Mouse (Mus musculus) embryonic facial prominence, embryonic 12.5 days (tissue): ENCODE measurements around the gene Pcp2. TPM values are rescaled to one million over a fixed set of nuclear protein-coding genes. Genes with fewer than 3 reads are reported as not detected.
"Not testable (repeated sequence)": the region's sequence is repeated elsewhere in the genome, so short reads cannot be mapped to it uniquely, and the experiment has no call there.

ENCODE experiments used
- ATAC-seq: fragments of 200-750 bp; cut with Nextera tagmentation; 2 replicates; pipeline ENCODE4 v1.8.0; 2017; ENCODE audit not compliant: insufficient number of reproducible peaks, insufficient read depth, low FRiP score, low TSS enrichment
- H3K27ac ChIP-seq: fragments of 300-500 bp; sonication (generic); 2 replicates; pipeline ENCODE4 v1.5.1; 2016; ENCODE audit warnings: mild to moderate bottlenecking
- H3K27me3 ChIP-seq: fragments of 300-500 bp; sonication (generic); 2 replicates; pipeline ENCODE4 v1.6.1; 2016; ENCODE audit warnings: mild to moderate bottlenecking, moderate library complexity
- H3K36me3 ChIP-seq: fragments of 300-500 bp; sonication (generic); 2 replicates; pipeline ENCODE4 v1.6.1; 2016; ENCODE audit warnings: mild to moderate bottlenecking
- H3K4me1 ChIP-seq: fragments of 300-500 bp; sonication (generic); 2 replicates; pipeline ENCODE4 v1.6.1; 2016
- H3K4me2 ChIP-seq: fragments of 300-500 bp; sonication (generic); replicated peaks from 2 replicates; pipeline ENCODE4 v1.6.1; 2016; ENCODE audit warnings: mild to moderate bottlenecking, moderate library complexity
- H3K4me3 ChIP-seq: fragments of 300-500 bp; sonication (generic); 2 replicates; pipeline ENCODE4 v1.5.1; 2016; ENCODE audit warnings: mild to moderate bottlenecking
- H3K9ac ChIP-seq: fragments of 300-500 bp; sonication (generic); 2 replicates; pipeline ENCODE4 v1.6.1; 2016; ENCODE audit warnings: mild to moderate bottlenecking, moderate library complexity
- H3K9me3 ChIP-seq: fragments of 300-500 bp; sonication (generic); 2 replicates; pipeline ENCODE4 v1.6.1; 2016; ENCODE audit warnings: mild to moderate bottlenecking, moderate library complexity
- WGBS: fragments of 180-500 bp; shearing (Covaris S2); methylation state at CpG from one replicate; pipeline ENCODE4 v1.1.7; 2016; 5-methylcytosine and 5-hydroxymethylcytosine counted together
- polyA plus RNA-seq: library from polyadenylated mRNA; unstranded; fragments of >200 nt; fragmentation: Nextera tagmentation; extraction: Ambion mirVana; gene quantifications from 2 replicates; pipeline ENCODE4 v1.2.1, GENCODE M21; 2016

Pcp2 gene
- polyA plus RNA-seq, 1 experiment from 2014 or later = 2.0 TPM

- WGBS = 11% methylated on average over 7 of the region's 7 CpGs
- Histone ChIP-seq H3K36me3 (no peaks in the 10 kb centered on the region), H3K27ac (peak within 1 kb of the TSS; percentile 67; the same call in 1 of the 2 replicates), H3K27me3 (peaks cover 14% of the 10 kb centered on the region), H3K9me3 (no peaks in the 10 kb centered on the region), H3K9ac (peak within 1 kb of the TSS; percentile 72), H3K4me1 (peaks cover 4% of the 10 kb centered on the region; the same call in 1 of the 2 replicates), H3K4me3 (peak within 1 kb of the TSS; percentile 72), H3K4me2 (peak within 1 kb of the TSS; percentile 97)
- ATAC-seq = 0 out of 2 replicates have a peak, but pooled peaks have one; percentile 1
These were observed 38.4 kb downstream of the Pcp2 start, which contains the start of gene Camsap3 for GRCm38 (mm10) chr8:3586993-3587390. Gene Camsap3, plus strand, starts transcription at chr8:3587293.

DNA sequence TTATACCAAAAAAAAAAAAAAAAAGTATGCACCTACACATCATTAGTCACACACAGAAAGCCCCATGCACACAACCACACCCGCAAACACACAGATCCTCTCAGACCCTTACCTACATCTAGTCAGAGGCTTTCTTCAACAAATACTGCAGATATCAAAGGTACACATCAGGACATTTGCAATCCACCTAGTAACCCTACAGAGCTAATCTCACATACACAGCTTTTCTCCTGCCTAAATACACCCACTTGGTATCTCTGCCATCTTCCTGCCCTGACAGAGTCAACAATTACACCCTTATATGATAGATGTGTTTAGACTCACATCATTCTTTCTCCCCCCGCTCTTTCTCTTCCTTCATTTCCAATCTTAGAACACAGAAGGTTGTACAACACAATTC, 38.9 kb downstream of the Pcp2 start:
- ATAC-seq = no peak
- 95% methylated on average over 2 of the region's 2 CpGs for WGBS
- Histone ChIP-seq H3K4me1 (peaks cover 4% of the 10 kb centered on the region; the same call in 1 of the 2 replicates), H3K27ac (no peak overlapping the region), H3K4me2 (no peak overlapping the region), H3K9me3 (no peaks in the 10 kb centered on the region), H3K27me3 (peaks cover 14% of the 10 kb centered on the region), H3K4me3 (no peak overlapping the region), H3K9ac (no peak overlapping the region), H3K36me3 (no peaks in the 10 kb centered on the region)

DNA sequence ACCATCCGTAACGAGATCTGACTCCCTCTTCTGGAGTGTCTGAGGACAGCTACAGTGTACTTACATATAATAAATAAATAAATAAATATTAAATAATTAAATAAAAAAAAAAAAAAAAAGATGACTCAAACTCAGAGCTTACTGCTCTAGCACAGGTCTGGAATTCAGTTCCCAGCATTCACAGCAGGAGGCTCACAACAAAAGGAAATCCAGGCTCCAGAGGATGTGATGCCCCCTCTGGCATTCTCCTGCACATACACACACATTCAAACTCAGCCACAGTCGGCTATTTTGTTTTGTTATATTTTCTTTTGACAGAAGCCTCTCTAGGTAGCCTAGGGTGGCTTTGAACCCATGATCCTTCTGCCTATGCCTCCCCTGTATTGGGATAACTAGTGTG, 43.4 kb downstream of the Pcp2 start:
- H3K27ac ChIP-seq, ATAC-seq: not testable (repeated sequence)
- 91% methylated on average over 3 of the region's 3 CpGs for WGBS

DNA sequence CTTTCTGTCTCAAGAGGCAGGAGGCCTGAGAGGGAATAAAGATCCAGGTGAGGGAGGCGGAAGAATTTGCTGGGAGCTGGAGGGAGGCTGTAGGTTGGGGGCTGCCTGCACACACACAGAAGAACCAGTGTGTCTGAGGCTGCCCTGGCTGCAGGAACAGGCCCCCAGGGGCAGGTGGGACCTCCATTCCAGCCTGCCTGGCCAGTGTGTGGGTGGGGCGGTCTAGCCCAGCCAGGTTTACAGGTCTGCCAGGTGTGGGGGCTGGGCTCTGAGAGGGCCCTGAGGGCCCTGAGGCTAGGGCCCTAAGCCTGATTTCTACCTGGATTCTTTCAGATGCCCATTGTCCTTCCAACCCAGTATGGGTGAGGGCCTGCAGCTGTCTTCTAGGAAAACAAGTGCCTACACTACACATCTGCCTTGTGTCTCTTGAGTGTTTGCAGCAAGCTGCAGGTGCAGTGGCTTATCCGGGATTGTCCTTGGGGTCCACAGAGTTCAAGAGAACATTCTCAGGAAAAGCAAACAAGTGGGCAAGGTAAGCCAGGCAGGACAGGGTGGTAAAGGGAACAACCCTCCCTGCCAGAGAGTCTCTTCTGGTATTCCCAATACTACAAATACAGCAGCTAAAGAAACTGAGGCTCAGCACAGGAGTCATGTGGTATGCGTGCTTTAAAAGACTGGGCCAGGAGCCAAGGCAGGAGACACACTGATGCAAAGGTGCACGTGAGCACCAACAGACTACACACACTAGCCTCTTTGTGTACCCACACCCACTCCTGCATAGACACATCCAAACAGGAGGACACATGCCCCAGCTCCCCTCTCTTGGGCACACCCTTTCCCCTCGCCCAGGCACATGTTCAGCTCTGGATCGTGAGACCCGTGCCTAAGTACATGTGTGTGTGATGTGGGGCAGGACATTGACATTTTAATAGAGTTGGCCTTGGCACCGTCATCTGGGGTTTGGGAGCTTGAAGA, 45.7 kb downstream of the Pcp2 start:
- 72% methylated on average over 9 of the region's 9 CpGs for WGBS

More for the DNA sequence above, 43.4 kb downstream of the Pcp2 start:
- H3K9ac ChIP-seq, H3K36me3 ChIP-seq, H3K4me3 ChIP-seq, H3K9me3 ChIP-seq, H3K4me2 ChIP-seq, H3K4me1 ChIP-seq, H3K27me3 ChIP-seq: not testable (repeated sequence)

GRCm38 (mm10) chr8:3576211-3576960, 49.0 kb downstream of the Pcp2 start:
- Histone ChIP-seq H3K36me3 (no peaks in the 10 kb centered on the region), H3K9ac (no peak overlapping the region), H3K9me3 (no peaks in the 10 kb centered on the region), H3K27me3 (no peaks in the 10 kb centered on the region), H3K4me3 (no peak overlapping the region), H3K4me2 (no peak overlapping the region), H3K27ac (no peak overlapping the region), H3K4me1 (no peaks in the 10 kb centered on the region)
- no peak for ATAC-seq
- 74% methylated on average over 15 of the region's 15 CpGs for WGBS

More for the DNA sequence above, 45.7 kb downstream of the Pcp2 start:
- ATAC-seq = no peak
- H3K27ac ChIP-seq = no peak overlapping the region
- no peak overlapping the region for H3K4me3 ChIP-seq
- no peaks in the 10 kb centered on the region for H3K36me3 ChIP-seq
- no peak overlapping the region for H3K4me2 ChIP-seq
- H3K27me3 ChIP-seq = no peaks in the 10 kb centered on the region
- H3K9ac ChIP-seq = no peak overlapping the region
- no peaks in the 10 kb centered on the region for H3K4me1 ChIP-seq
- no peaks in the 10 kb centered on the region for H3K9me3 ChIP-seq

DNA sequence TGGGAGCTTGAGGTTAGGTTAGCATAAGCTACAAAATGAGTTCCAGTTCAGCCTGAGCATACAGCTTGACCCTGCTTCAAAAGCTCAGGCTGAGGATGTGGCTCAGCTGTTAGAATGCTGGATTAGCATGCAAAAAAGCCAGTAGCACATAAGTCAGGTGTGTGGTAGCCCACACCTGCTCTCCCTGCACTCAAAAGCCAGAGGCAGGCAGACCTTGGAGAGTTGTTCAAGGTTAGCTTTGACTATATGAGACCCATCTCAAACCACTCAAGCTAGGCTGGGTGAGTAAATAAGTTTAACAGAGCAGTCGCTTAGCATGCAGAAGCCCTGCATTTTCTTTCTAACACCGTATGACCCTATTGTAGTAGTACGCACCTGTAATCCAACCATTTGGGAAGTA, 50.8 kb downstream of the Pcp2 start:
- no peaks in the 10 kb centered on the region for H3K27me3 ChIP-seq
- H3K9ac ChIP-seq = no peak overlapping the region
- H3K4me1 ChIP-seq = no peaks in the 10 kb centered on the region
- H3K36me3 ChIP-seq = no peaks in the 10 kb centered on the region
- H3K9me3 ChIP-seq = no peaks in the 10 kb centered on the region
- no peak overlapping the region for H3K4me2 ChIP-seq
- H3K27ac ChIP-seq = no peak overlapping the region
- 93% methylated on average over 3 of the region's 3 CpGs for WGBS
- H3K4me3 ChIP-seq = no peak overlapping the region
- ATAC-seq = no peak

Other genes with a start within 250 kb of the Pcp2 start
- gene Arhgef18, start 232.5 kb downstream of the Pcp2 start, polyA plus RNA-seq = 11.4 and 13.0 TPM in 2 replicates
- 5.0 and 6.1 TPM in 2 replicates for gene Pex11g, start 157.9 kb downstream of the Pcp2 start, polyA plus RNA-seq
- 0.10 TPM in 1 of 2 replicates, not detected in the other for gene Tex45, start 154.7 kb downstream of the Pcp2 start, polyA plus RNA-seq
- gene Zfp358, start 132.4 kb downstream of the Pcp2 start, polyA plus RNA-seq = 66.4 and 67.9 TPM in 2 replicates
- 62.0 and 66.2 TPM in 2 replicates for gene Mcoln1, start 125.1 kb downstream of the Pcp2 start, polyA plus RNA-seq
- gene Pnpla6, start 110.2 kb downstream of the Pcp2 start, polyA plus RNA-seq = 29.0 and 29.6 TPM in 2 replicates
- gene C330021F23Rik, start 57.6 kb downstream of the Pcp2 start, polyA plus RNA-seq = 1.8 TPM in 2 replicates
- 9.1 and 10.0 TPM in 2 replicates for gene Camsap3, start 38.3 kb downstream of the Pcp2 start, polyA plus RNA-seq
- gene Xab2, start 4.2 kb downstream of the Pcp2 start, polyA plus RNA-seq = 65.1 and 66.7 TPM in 2 replicates
- gene Pet100, start 4.0 kb downstream of the Pcp2 start, polyA plus RNA-seq = 103 and 110 TPM in 2 replicates
- 27.4 and 28.8 TPM in 2 replicates for gene Stxbp2, start 5.4 kb upstream of the Pcp2 start, polyA plus RNA-seq
- gene Retn, start 30.2 kb upstream of the Pcp2 start, polyA plus RNA-seq = 0.38 TPM in 1 of 2 replicates, not detected in the other
- 0.10 and 0.20 TPM in 2 replicates for gene Mcemp1, start 40.2 kb upstream of the Pcp2 start, polyA plus RNA-seq
- 11.5 and 16.5 TPM in 2 replicates for gene Fcor, start 46.8 kb upstream of the Pcp2 start, polyA plus RNA-seq
- gene Trappc5, start 50.8 kb upstream of the Pcp2 start, polyA plus RNA-seq = 39.7 and 41.0 TPM in 2 replicates
- 0.15 and 0.23 TPM in 2 replicates for gene Fcer2a, start 68.6 kb upstream of the Pcp2 start, polyA plus RNA-seq
- not detected in 2 replicates for gene Clec4g, start 95.1 kb upstream of the Pcp2 start, polyA plus RNA-seq
- not detected in 2 replicates for gene Cd209a, start 123.4 kb upstream of the Pcp2 start, polyA plus RNA-seq
- not detected in 2 replicates for gene Cd209e, start 228.8 kb upstream of the Pcp2 start, polyA plus RNA-seq